Mouse (Mus musculus) stomach, postnatal 0 days (tissue): ENCODE data around the gene Atp6v0a1. TPM values are rescaled to one million over a fixed set of nuclear protein-coding genes. Genes with fewer than 3 reads are reported as not detected.

Experiments used
- ATAC-seq: fragments of 200-750 bp; cut with Nextera tagmentation; 2 replicates; pipeline ENCODE4 v1.8.0; 2017; ENCODE audit not compliant: low FRiP score, low TSS enrichment
- DNase-seq: peaks from one replicate; pipeline ENCODE4 v3.0.0-alpha.2; 2016; ENCODE audit warnings: low spot score
- H3K27ac ChIP-seq: fragments of 300-500 bp; sonication (generic); replicated peaks from 2 replicates; pipeline ENCODE4 v1.5.1; 2014; ENCODE audit warnings: mild to moderate bottlenecking, control low read depth
- H3K27me3 ChIP-seq: fragments of 300-500 bp; sonication (generic); 2 replicates; pipeline ENCODE4 v1.6.1; 2014; ENCODE audit warnings: low read length; ENCODE audit not compliant: control insufficient read depth, insufficient read depth
- H3K36me3 ChIP-seq: fragments of 300-500 bp; sonication (generic); 2 replicates; pipeline ENCODE4 v1.6.1; 2014; ENCODE audit warnings: low read length, mixed read lengths; ENCODE audit not compliant: control insufficient read depth, insufficient read depth
- H3K4me1 ChIP-seq: fragments of 300-500 bp; sonication (generic); replicated peaks from 2 replicates; pipeline ENCODE4 v1.6.1; 2014; ENCODE audit warnings: antibody characterized with exemption; ENCODE audit not compliant: control insufficient read depth, insufficient read depth
- H3K4me2 ChIP-seq: fragments of 300-500 bp; sonication (generic); replicated peaks from 2 replicates; pipeline ENCODE4 v1.6.1; 2014; ENCODE audit warnings: low read depth, mild to moderate bottlenecking, control low read depth, moderate library complexity
- H3K4me3 ChIP-seq: fragments of 300-500 bp; sonication (generic); 2 replicates; pipeline ENCODE4 v1.5.1; 2014; ENCODE audit warnings: low read depth, low read length, control low read depth
- H3K9ac ChIP-seq: fragments of 300-500 bp; sonication (generic); 2 replicates; pipeline ENCODE4 v1.6.1; 2014; ENCODE audit warnings: mild to moderate bottlenecking, low read length, control low read depth, mixed read lengths
- H3K9me3 ChIP-seq: fragments of 300-500 bp; sonication (generic); 2 replicates; pipeline ENCODE4 v1.6.1; 2016; ENCODE audit warnings: low read length; ENCODE audit not compliant: control insufficient read depth
- CTCF ChIP-seq: IDR thresholded peaks from 2 replicates; pipeline ENCODE4 v1.5.1; 2016; ENCODE audit warnings: antibody characterized with exemption, low read depth, mild to moderate bottlenecking, moderate library complexity
- EP300 ChIP-seq: optimal IDR thresholded peaks from 2 replicates; pipeline ENCODE3; 2016; ENCODE audit warnings: antibody characterized with exemption
- WGBS: fragments of 180-500 bp; shearing (Covaris S2); extraction: QIAGEN DNeasy Blood & Tissue Kit; methylation state at CpG from one replicate; pipeline ENCODE4 v1.1.7; 2014; 5-methylcytosine and 5-hydroxymethylcytosine counted together
- polyA plus RNA-seq: library from polyadenylated mRNA; unstranded; fragments of >200 nt; fragmentation: Nextera tagmentation; extraction: Ambion mirVana; gene quantifications from 2 replicates; pipeline ENCODE4 v1.2.1, GENCODE M21; 2015

Gene Atp6v0a1
- polyA plus RNA-seq, 1 experiment from 2014 or later, result 45.5 TPM

- Histone ChIP-seq H3K36me3 (peaks cover 15% of the 10 kb centered on the region; the same call in 1 of the 2 replicates), H3K4me3 (no peak overlapping the region), H3K9me3 (no peaks in the 10 kb centered on the region), H3K27ac (peak overlapping the region; percentile 91), H3K9ac (peak overlapping the region; percentile 85; the same call in 1 of the 2 replicates), H3K4me1 (peaks cover 9% of the 10 kb centered on the region), H3K4me2 (peak overlapping the region; percentile 95), H3K27me3 (no peaks in the 10 kb centered on the region)
- 67% methylated on average over 6 of the region's 6 CpGs for WGBS
- TF ChIP-seq EP300 (no peak), CTCF (no peak)
- no peak for ATAC-seq
- DNase-seq, result no peak
Measured at GRCm38 (mm10) chr11:101086323-101086674, 77.0 kb downstream of the Atp6v0a1 start.

- H3K9ac ChIP-seq, result peak within 1 kb of the TSS; percentile 85
- peak; percentile 93 for DNase-seq
- no peak for TF ChIP-seq CTCF
- no peak for TF ChIP-seq EP300
- peak within 1 kb of the TSS; percentile 78 for H3K4me3 ChIP-seq
- H3K27me3 ChIP-seq, result no peaks in the 10 kb centered on the region
- H3K4me1 ChIP-seq, result peaks cover 9% of the 10 kb centered on the region
- peak; percentile 83 for ATAC-seq
- H3K9me3 ChIP-seq, result no peaks in the 10 kb centered on the region
- peak within 1 kb of the TSS; percentile 95 for H3K4me2 ChIP-seq
- 2% methylated on average over 52 of the region's 52 CpGs for WGBS
- peaks cover 19% of the 10 kb centered on the region; the same call in 1 of the 2 replicates for H3K36me3 ChIP-seq
- peak within 1 kb of the TSS; percentile 91 for H3K27ac ChIP-seq
Measured at GRCm38 (mm10) chr11:101086756-101087681, 77.8 kb downstream of the Atp6v0a1 start, which contains the start of gene Mlx. TSS of gene Mlx (plus strand) at chr11:101087277.

GRCm38 (mm10) chr11:101087682-101088055 lies 78.4 kb downstream of the Atp6v0a1 start:
- ATAC-seq, result peak; percentile 40
- 6% methylated on average over 8 of the region's 8 CpGs for WGBS
- DNase-seq, result peak; percentile 66

GRCm38 (mm10) chr11:101089931-101090330 lies 80.7 kb downstream of the Atp6v0a1 start:
- H3K4me3 ChIP-seq, result no peak overlapping the region
- WGBS, result 83% methylated on average over 1 of the region's 1 CpGs
- no peaks in the 10 kb centered on the region for H3K9me3 ChIP-seq
- H3K27me3 ChIP-seq, result no peaks in the 10 kb centered on the region
- TF ChIP-seq CTCF (no peak), EP300 (no peak)
- peaks cover 9% of the 10 kb centered on the region for H3K4me1 ChIP-seq
- no peak overlapping the region for H3K9ac ChIP-seq
- no peak for ATAC-seq
- no peak overlapping the region for H3K4me2 ChIP-seq
- H3K27ac ChIP-seq, result no peak overlapping the region
- peaks cover 27% of the 10 kb centered on the region for H3K36me3 ChIP-seq
- DNase-seq, result no peak

More at GRCm38 (mm10) chr11:101087682-101088055, 78.4 kb downstream of the Atp6v0a1 start:
- TF ChIP-seq EP300, result no peak
- Histone ChIP-seq H3K4me1 (peaks cover 9% of the 10 kb centered on the region), H3K36me3 (peaks cover 25% of the 10 kb centered on the region), H3K27me3 (no peaks in the 10 kb centered on the region), H3K27ac (peak overlapping the region; percentile 91), H3K4me2 (peak overlapping the region; percentile 95), H3K4me3 (peak overlapping the region; percentile 78), H3K9ac (peak overlapping the region; percentile 85), H3K9me3 (no peaks in the 10 kb centered on the region)

- ATAC-seq (no peak), DNase-seq (no peak)
- Histone ChIP-seq H3K4me2 (peak overlapping the region; percentile 91), H3K36me3 (peaks cover 45% of the 10 kb centered on the region), H3K4me1 (no peaks in the 10 kb centered on the region; the same call in 1 of the 2 replicates), H3K27ac (peak overlapping the region; percentile 93), H3K9me3 (no peaks in the 10 kb centered on the region), H3K4me3 (peak overlapping the region; percentile 64), H3K27me3 (no peaks in the 10 kb centered on the region), H3K9ac (peak overlapping the region; percentile 78)
- TF ChIP-seq CTCF (no peak), EP300 (no peak)
- 1% methylated on average over 18 of the region's 18 CpGs for WGBS
Measured at GRCm38 (mm10) chr11:101094930-101095313, 85.7 kb downstream of the Atp6v0a1 start.
